ENCODE assay signal across 9 mouse cellular contexts in genomic region chr8:120225421-120226151, GRCm38 (mm10). TPM values are rescaled to one million over a fixed set of nuclear protein-coding genes. Genes with fewer than 3 reads are reported as not detected.
DNase-seq lines count a peak whose midpoint lies in the region; ATAC-seq and TF ChIP-seq lines count a peak whose summit lies in the region.
"Had no signal": no experiment of that assay in that cellular context is flagged by ENCODE, and none has a peak within 500 bp of the region (broad histone marks: within the 10 kb centered on the region; RNA-seq: fewer than 3 reads in every experiment).

No protein-coding gene starts in this region.

- no peak for TF ChIP-seq POLR2A in myocyte (IDR thresholded peaks at IDR 0.05; ENCODE audit: insufficient read length, low read depth)

- no peak for ATAC-seq in hindbrain, embryonic 12.5 days (ENCODE audit: low FRiP score)
- no peak for ATAC-seq in megakaryocyte, adult 5-6 weeks (ENCODE audit: poor library complexity, severe bottlenecking)

- no peak overlapping the region for H3ac ChIP-seq in myocyte (ENCODE audit: control insufficient read depth, insufficient read length)

- peak overlapping the region; percentile 11; the same call in 1 of the 2 replicates for H3K9ac ChIP-seq in hindbrain, embryonic 12.5 days

- no peaks in the 10 kb centered on the region for H3K36me3 ChIP-seq in hindbrain, embryonic 12.5 days
- no peaks in the 10 kb centered on the region for H3K36me3 ChIP-seq in myocyte (ENCODE audit: control insufficient read depth, insufficient read depth)

- peak; percentile 64 for DNase-seq in layer of hippocampus, adult 11-12 months (ENCODE audit: low spot score)
- DNase-seq in layer of hippocampus, adult 9-10 months (ENCODE audit: low spot score) = no peak
- DNase-seq in Muller cell, postnatal 12 days (ENCODE audit: inconsistent ontology term) = peak; percentile 94
- DNase-seq in gastrocnemius, adult 18-20 months (ENCODE audit: low spot score) = no peak
- no peak for DNase-seq in heart, postnatal 14 days

- peaks cover 2% of the 10 kb centered on the region for H3K79me2 ChIP-seq in myocyte (ENCODE audit: control insufficient read depth, insufficient read depth)

- 25% methylated on average over 10 of the region's 10 CpGs for WGBS in hindbrain, embryonic 12.5 days

- H3K9me3 ChIP-seq in hindbrain, embryonic 12.5 days (replicated peaks) = no peaks in the 10 kb centered on the region

- no peak overlapping the region for H3K4me3 ChIP-seq in hindbrain, embryonic 12.5 days
- H3K4me3 ChIP-seq in myocyte = no peak overlapping the region

- H3K27me3 ChIP-seq in hindbrain, embryonic 12.5 days = peaks cover 15% of the 10 kb centered on the region
- no peaks in the 10 kb centered on the region for H3K27me3 ChIP-seq in myocyte (ENCODE audit: control insufficient read depth, insufficient read depth, insufficient read length)

- H3K4me2 ChIP-seq in hindbrain, embryonic 12.5 days (replicated peaks) = no peak overlapping the region
- peak overlapping the region; percentile 94 for H3K4me2 ChIP-seq in myocyte (ENCODE audit: low read depth)

- peak overlapping the region; percentile 60 for H3K27ac ChIP-seq in hindbrain, embryonic 12.5 days

- H3K4me1 ChIP-seq in hindbrain, embryonic 12.5 days = peaks cover 68% of the 10 kb centered on the region

- intact Hi-C loops in heart, postnatal 14 days (cut with DNase I) = no loop called here

TF ChIP-seq in myocyte, 11 proteins besides CTCF, POLR2A, EP300 and RAD21:
- TF ChIP-seq REST (IDR thresholded peaks at IDR 0.05; ENCODE audit: insufficient read depth, insufficient read length) (no peak), TCF12 (IDR thresholded peaks at IDR 0.05; ENCODE audit: insufficient read depth, poor library complexity, severe bottlenecking) (peak; percentile 64), MAX (IDR thresholded peaks at IDR 0.05; ENCODE audit: low read depth) (no peak), MYOD1 (IDR thresholded peaks at IDR 0.05; ENCODE audit: control insufficient read depth in 1 of 3, insufficient read length in 2 of 3, low read depth in 2 of 3) (peak in 2 of 3 experiments; percentile 94 to 97), USF1 (IDR thresholded peaks at IDR 0.05; ENCODE audit: low read depth) (no peak), TCF3 (IDR thresholded peaks at IDR 0.05; ENCODE audit: insufficient read length, low read depth) (peak; percentile 12), POLR2AphosphoS2 (IDR thresholded peaks at IDR 0.05; ENCODE audit: insufficient read length, low read depth) (no peak), E2F4 (IDR thresholded peaks at IDR 0.05; ENCODE audit: insufficient read depth) (no peak), SRF (IDR thresholded peaks at IDR 0.05; ENCODE audit: control insufficient read depth, insufficient read length, low read depth) (no peak), MYOG (IDR thresholded peaks at IDR 0.05; ENCODE audit: control insufficient read depth in 1 of 3, insufficient read depth in 1 of 3, insufficient read length in 2 of 3, low read depth in 2 of 3) (peak; percentile 9 to 85 (median 38)), CEBPB (IDR thresholded peaks at IDR 0.05; ENCODE audit: insufficient read depth, poor library complexity, severe bottlenecking) (no peak)

RNA-seq across cellular contexts. Expression of gene Gse1, which starts 2.7 kb away (rescaled TPM):
- polyA plus RNA-seq in hindbrain, embryonic 12.5 days (2016; fragmentation: Nextera tagmentation; extraction: Ambion mirVana) = 22.4 and 24.0 TPM in 2 replicates
- polyA plus RNA-seq in myocyte (2012; fragmentation: generic; extraction: Trizol) = 14.7 TPM
- 17.1 and 18.3 TPM in 2 replicates for total RNA-seq in megakaryocyte, adult 5-6 weeks (2015)
- 6.1 and 11.4 TPM in 2 replicates for total RNA-seq in megakaryocyte, adult 5-6 weeks (2017)
- total RNA-seq in gastrocnemius, adult 18-20 months (2021) = 10 to 100 TPM; 28.9 to 32.6 TPM
- 10 to 100 TPM; 29.0 to 33.1 TPM for total RNA-seq in heart, postnatal 14 days (2021)

RNA-seq across cellular contexts. Expression of gene Fam92b, which starts 48.3 kb away (rescaled TPM):
- polyA plus RNA-seq in hindbrain, embryonic 12.5 days (2016; fragmentation: Nextera tagmentation; extraction: Ambion mirVana) = 1.6 and 3.0 TPM in 2 replicates
- not detected for polyA plus RNA-seq in myocyte (2012; fragmentation: generic; extraction: Trizol)
- total RNA-seq in megakaryocyte, adult 5-6 weeks (2015) = not detected in 2 replicates
- total RNA-seq in megakaryocyte, adult 5-6 weeks (2017) = not detected in 2 replicates
- not detected for total RNA-seq in gastrocnemius, adult 18-20 months (2021)
- total RNA-seq in heart, postnatal 14 days (2021) = not detected
- polyA plus RNA-seq: liver, embryonic 16.5 days had no signal

Comparison
In these comparisons a context has a peak if more than half of its experiments do, and no peak if none do; other contexts are left out.
1. DNase-seq: peak in layer of hippocampus, adult 11-12 months (single experiment) and Muller cell, postnatal 12 days (single experiment); none in layer of hippocampus, adult 9-10 months (single experiment), gastrocnemius, adult 18-20 months (single experiment) and heart, postnatal 14 days (0 of 2).